Mouse (Mus musculus): ENCODE results near the gene Snrk. TPM values are rescaled to one million over a fixed set of nuclear protein-coding genes. Genes with fewer than 3 reads are reported as not detected.

The Snrk gene
- total and polyA plus RNA-seq, 3 experiments: 9.1 to 446 (median 10.7) TPM

GRCm38 (mm10) chr9:122069560-122070174, 47.4 kb upstream of the Snrk start:
- no peak for DNase-seq (ENCODE audit: low read depth, low spot score)
- Histone ChIP-seq H3K9me3 (replicated peaks; ENCODE audit: insufficient read depth, low read length) (no peaks in the 10 kb centered on the region), H3K36me3 (ENCODE audit: control insufficient read depth in 1 of 2, insufficient read depth in 2 of 2, low read length in 2 of 2) (no peaks in the 10 kb centered on the region), H3K4me1 (ENCODE audit: control insufficient read depth in 1 of 2, insufficient read depth in 2 of 2, low read length in 2 of 2) (no peaks in the 10 kb centered on the region), H3K9ac (ENCODE audit: control insufficient read depth, low read depth, low read length, poor library complexity, severe bottlenecking) (no peak overlapping the region), H3K27ac (ENCODE audit: control insufficient read depth, low read depth, low read length) (no peak overlapping the region), H3K79me2 (ENCODE audit: control insufficient read depth, insufficient read depth, low read length, poor library complexity) (no peaks in the 10 kb centered on the region), H3K4me3 (ENCODE audit: control insufficient read depth in 1 of 2, insufficient read depth in 1 of 2, low read depth in 2 of 2, low read length in 2 of 2) (no peak overlapping the region), H3K27me3 (ENCODE audit: control insufficient read depth in 1 of 2, insufficient read depth in 2 of 2, low read length in 2 of 2) (no peaks in the 10 kb centered on the region; a peak in 1 of 4 replicates)
- TF ChIP-seq CHD2 (IDR thresholded peaks at IDR 0.05; ENCODE audit: low read length): no peak
- no peak for TF ChIP-seq TCF12 (IDR thresholded peaks at IDR 0.05; ENCODE audit: low read depth, low read length)

- Histone ChIP-seq H3K27me3 (ENCODE audit: control insufficient read depth in 1 of 2, insufficient read depth in 2 of 2, low read length in 2 of 2) (peaks cover 0 to 2% of the 10 kb centered on the region in 2 experiments; a peak in 2 of 4 replicates), H3K4me3 (ENCODE audit: control insufficient read depth in 1 of 2, insufficient read depth in 1 of 2, low read depth in 2 of 2, low read length in 2 of 2) (no peak overlapping the region), H3K27ac (ENCODE audit: control insufficient read depth, low read depth, low read length) (no peak overlapping the region), H3K79me2 (ENCODE audit: control insufficient read depth, insufficient read depth, low read length, poor library complexity) (no peaks in the 10 kb centered on the region), H3K36me3 (ENCODE audit: control insufficient read depth in 1 of 2, insufficient read depth in 2 of 2, low read length in 2 of 2) (no peaks in the 10 kb centered on the region), H3K9me3 (replicated peaks; ENCODE audit: insufficient read depth, low read length) (no peaks in the 10 kb centered on the region), H3K4me1 (ENCODE audit: control insufficient read depth in 1 of 2, insufficient read depth in 2 of 2, low read length in 2 of 2) (no peaks in the 10 kb centered on the region), H3K9ac (ENCODE audit: control insufficient read depth, low read depth, low read length, poor library complexity, severe bottlenecking) (no peak overlapping the region)
- TF ChIP-seq MAZ (IDR thresholded peaks at IDR 0.05; ENCODE audit: low read depth, low read length) (no peak), CTCF (IDR thresholded peaks at IDR 0.05 in 2 of 3, conservative IDR thresholded peaks at IDR 0.05 in 1 of 3; ENCODE audit: control insufficient read depth in 1 of 3, insufficient read depth in 1 of 3, low read depth in 2 of 3, low read length in 3 of 3, poor library complexity in 1 of 3, severe bottlenecking in 1 of 3) (no peak), ELF1 (IDR thresholded peaks at IDR 0.05; ENCODE audit: low read depth, low read length) (no peak), MEF2A (IDR thresholded peaks at IDR 0.05; ENCODE audit: extremely low read depth, insufficient replicate concordance, low read depth, low read length, poor library complexity, severe bottlenecking) (no peak), MAX (IDR thresholded peaks at IDR 0.05; ENCODE audit: low read length) (no peak), USF1 (IDR thresholded peaks at IDR 0.05; ENCODE audit: low read depth, low read length) (no peak), GABPA (IDR thresholded peaks at IDR 0.05; ENCODE audit: low read depth, low read length) (no peak), HCFC1 (IDR thresholded peaks at IDR 0.05; ENCODE audit: low read depth, low read length) (no peak), ETS1 (IDR thresholded peaks at IDR 0.05; ENCODE audit: low read depth, low read length) (no peak)
- no peak for DNase-seq (ENCODE audit: low read depth, low spot score)
These were observed 43.1 kb upstream of the Snrk start for GRCm38 (mm10) chr9:122073980-122074379.

- H3K4me1 ChIP-seq (ENCODE audit: control insufficient read depth in 1 of 2, insufficient read depth in 2 of 2, low read length in 2 of 2): no peaks in the 10 kb centered on the region
- DNase-seq (ENCODE audit: low read depth, low spot score): no peak
- no peak overlapping the region for H3K4me3 ChIP-seq (ENCODE audit: control insufficient read depth in 1 of 2, insufficient read depth in 1 of 2, low read depth in 2 of 2, low read length in 2 of 2)
- H3K27me3 ChIP-seq (ENCODE audit: control insufficient read depth in 1 of 2, insufficient read depth in 2 of 2, low read length in 2 of 2): peaks cover 0 to 2% of the 10 kb centered on the region in 2 experiments; a peak in 2 of 4 replicates
- no peak overlapping the region for H3K9ac ChIP-seq (ENCODE audit: control insufficient read depth, low read depth, low read length, poor library complexity, severe bottlenecking)
- H3K9me3 ChIP-seq (replicated peaks; ENCODE audit: insufficient read depth, low read length): no peaks in the 10 kb centered on the region
- TF ChIP-seq HCFC1 (IDR thresholded peaks at IDR 0.05; ENCODE audit: low read depth, low read length): no peak
- no peak for TF ChIP-seq MYB (IDR thresholded peaks at IDR 0.05; ENCODE audit: low read depth, low read length)
- TF ChIP-seq E2F4 (IDR thresholded peaks at IDR 0.05; ENCODE audit: borderline replicate concordance, low read depth, low read length): no peak
- TF ChIP-seq CHD1 (IDR thresholded peaks at IDR 0.05; ENCODE audit: low read depth, low read length): no peak
- TF ChIP-seq MEF2A (IDR thresholded peaks at IDR 0.05; ENCODE audit: extremely low read depth, insufficient replicate concordance, low read depth, low read length, poor library complexity, severe bottlenecking): no peak
- no peak for TF ChIP-seq GATA1 (IDR thresholded peaks at IDR 0.05; ENCODE audit: low read depth, low read length)
- no peak for TF ChIP-seq USF2 (IDR thresholded peaks at IDR 0.05; ENCODE audit: borderline replicate concordance in 1 of 2, insufficient read depth in 1 of 2, low read depth in 1 of 2, low read length in 2 of 2)
- no peak for TF ChIP-seq ETS1 (IDR thresholded peaks at IDR 0.05; ENCODE audit: low read depth, low read length)
- TF ChIP-seq KAT2A (conservative IDR thresholded peaks at IDR 0.05; ENCODE audit: low read depth, low read length): no peak
- TF ChIP-seq UBTF (IDR thresholded peaks at IDR 0.05; ENCODE audit: borderline replicate concordance, insufficient read depth, low read depth, low read length): no peak
- no peak for TF ChIP-seq RAD21 (IDR thresholded peaks at IDR 0.05; ENCODE audit: low read depth, low read length)
- TF ChIP-seq JUND (IDR thresholded peaks at IDR 0.05; ENCODE audit: low read depth, low read length): no peak
- no peak for TF ChIP-seq EP300 (IDR thresholded peaks at IDR 0.05; ENCODE audit: low read depth in 1 of 2, low read length in 2 of 2)
- TF ChIP-seq NRF1 (IDR thresholded peaks at IDR 0.05; ENCODE audit: insufficient read depth, low read depth, low read length, poor library complexity, severe bottlenecking): no peak
- TF ChIP-seq MAX (IDR thresholded peaks at IDR 0.05; ENCODE audit: low read length): no peak
- TF ChIP-seq MYC (IDR thresholded peaks at IDR 0.05; ENCODE audit: low read depth, low read length): no peak
- no peaks in the 10 kb centered on the region for H3K79me2 ChIP-seq (ENCODE audit: control insufficient read depth, insufficient read depth, low read length, poor library complexity)
- H3K27ac ChIP-seq (ENCODE audit: control insufficient read depth, low read depth, low read length): no peak overlapping the region
- H3K36me3 ChIP-seq (ENCODE audit: control insufficient read depth in 1 of 2, insufficient read depth in 2 of 2, low read length in 2 of 2): no peaks in the 10 kb centered on the region
These were observed 42.5 kb upstream of the Snrk start for GRCm38 (mm10) chr9:122074575-122074974.
